Mouse (Mus musculus) bone marrow macrophage, adult 2 months (primary cell): ENCODE data around the gene Selenof.

Source experiments
- CTCF ChIP-seq: IDR thresholded peaks from 2 replicates; pipeline ENCODE4 v1.5.1; 2012; ENCODE audit warnings: low read depth, mild to moderate bottlenecking, low read length, moderate library complexity
- POLR2A ChIP-seq: IDR thresholded peaks from 2 replicates; pipeline ENCODE4 v1.6.1; 2012; ENCODE audit warnings: mild to moderate bottlenecking, low read depth, low read length, borderline replicate concordance

- TF ChIP-seq CTCF, result no peak
- no peak for TF ChIP-seq POLR2A
Measured at GRCm38 (mm10) chr3:144569401-144569971, 618 bp upstream of the Selenof start.
